ENCODE assay signal across 15 mouse cellular contexts in genomic region chr4:152585526-152585925, GRCm38 (mm10).
"Had no signal": no experiment of that assay in that cellular context is flagged by ENCODE, and none has a peak within 500 bp of the region (broad histone marks: within the 10 kb centered on the region; RNA-seq: fewer than 3 reads in every experiment).

No protein-coding gene starts in this region.

- H3K27me3 ChIP-seq: limb, embryonic 12.5 days; limb, embryonic 15.5 days; midbrain, embryonic 12.5 days; midbrain, embryonic 15.5 days had no signal

- H3K9me3 ChIP-seq: limb, embryonic 12.5 days; limb, embryonic 15.5 days; midbrain, embryonic 12.5 days; midbrain, embryonic 15.5 days had no signal

- H3K9ac ChIP-seq: limb, embryonic 12.5 days; limb, embryonic 15.5 days; liver, embryonic 14.5 days; liver, postnatal 0 days; lung, embryonic 14.5 days; midbrain, embryonic 12.5 days; midbrain, embryonic 15.5 days had no signal

- H3K27ac ChIP-seq: kidney, postnatal 0 days; layer of hippocampus, adult 2 months; limb, embryonic 12.5 days; limb, embryonic 15.5 days; liver, embryonic 14.5 days; macrophage; midbrain, embryonic 12.5 days; midbrain, embryonic 15.5 days had no signal

- H3K36me3 ChIP-seq: limb, embryonic 12.5 days; limb, embryonic 15.5 days; midbrain, embryonic 12.5 days; midbrain, embryonic 15.5 days had no signal

- H3K4me1 ChIP-seq: limb, embryonic 12.5 days; limb, embryonic 15.5 days; midbrain, embryonic 15.5 days had no signal

- H3K4me3 ChIP-seq: layer of hippocampus, adult 2 months; limb, embryonic 12.5 days; limb, embryonic 15.5 days; midbrain, embryonic 12.5 days; midbrain, embryonic 15.5 days had no signal

- H3K4me2 ChIP-seq: limb, embryonic 12.5 days; limb, embryonic 15.5 days; liver, embryonic 11.5 days; lung, embryonic 14.5 days; midbrain, embryonic 12.5 days; midbrain, embryonic 15.5 days had no signal

- DNase-seq: layer of hippocampus, adult 9-11 months; liver, postnatal 0 days; lung, embryonic 14.5 days; right cerebral cortex, adult 18-20 months; thymus, adult 18-20 months had no signal

- ATAC-seq: liver, postnatal 0 days; lung, postnatal 0 days; midbrain, embryonic 15.5 days had no signal
